Mouse (Mus musculus) cerebellum, postnatal 4 days (tissue): ENCODE results near the gene Slc2a9.
"Not testable (repeated sequence)": the region's sequence is repeated elsewhere in the genome, so short reads cannot be mapped to it uniquely, and the experiment has no call there.

ENCODE experiments used
- DNase-seq, 2 experiments: peaks; one replicate each; pipeline ENCODE4 v3.0.0; 2022; ENCODE audit warnings: low spot score in 2 of 2, mixed read lengths in 1 of 2

Gene Slc2a9

GRCm38 (mm10) chr5:38504116-38504515 lies 1.2 kb upstream of the Slc2a9 start:
- DNase-seq = no peak

- DNase-seq = no peak
Observed at GRCm38 (mm10) chr5:38500043-38500442, 2.9 kb downstream of the Slc2a9 start.

GRCm38 (mm10) chr5:38499316-38499811 lies 3.6 kb downstream of the Slc2a9 start:
- no peak for DNase-seq

- no peak for DNase-seq
Observed at GRCm38 (mm10) chr5:38498479-38498878, 4.5 kb downstream of the Slc2a9 start.

- DNase-seq = no peak
Observed at GRCm38 (mm10) chr5:38496491-38497057, 6.4 kb downstream of the Slc2a9 start.

GRCm38 (mm10) chr5:38493890-38494289 lies 9.1 kb downstream of the Slc2a9 start:
- DNase-seq = no peak

GRCm38 (mm10) chr5:38491763-38492162 lies 11.2 kb downstream of the Slc2a9 start:
- DNase-seq = no peak

- DNase-seq = no peak
Observed at GRCm38 (mm10) chr5:38489739-38490138, 13.2 kb downstream of the Slc2a9 start.

- no peak for DNase-seq
Observed at GRCm38 (mm10) chr5:38488673-38489615, 14.0 kb downstream of the Slc2a9 start.

GRCm38 (mm10) chr5:38488026-38488425 lies 14.9 kb downstream of the Slc2a9 start:
- DNase-seq = no peak

- DNase-seq = no peak
Observed at GRCm38 (mm10) chr5:38487247-38487646, 15.7 kb downstream of the Slc2a9 start.

GRCm38 (mm10) chr5:38485946-38486345 lies 17.0 kb downstream of the Slc2a9 start:
- no peak for DNase-seq

- DNase-seq = no peak
Observed at GRCm38 (mm10) chr5:38483518-38484110, 19.3 kb downstream of the Slc2a9 start.

GRCm38 (mm10) chr5:38480822-38481707 lies 21.9 kb downstream of the Slc2a9 start:
- no peak for DNase-seq

GRCm38 (mm10) chr5:38479908-38480725 lies 22.8 kb downstream of the Slc2a9 start:
- peak in 1 of 2 experiments; percentile 42 for DNase-seq

- DNase-seq = not testable (repeated sequence)
Observed at GRCm38 (mm10) chr5:38479545-38479907, 23.4 kb downstream of the Slc2a9 start.

GRCm38 (mm10) chr5:38479027-38479426 lies 23.9 kb downstream of the Slc2a9 start:
- no peak for DNase-seq

GRCm38 (mm10) chr5:38477731-38478445 lies 25.1 kb downstream of the Slc2a9 start:
- DNase-seq = no peak

- peak in 1 of 2 experiments; percentile 80 for DNase-seq
Observed at GRCm38 (mm10) chr5:38476861-38477565, 25.9 kb downstream of the Slc2a9 start.
